Mouse (Mus musculus) cortical plate, adult 2 months (tissue): Measurements from ENCODE around the gene Ppp1cb. TPM values are rescaled to one million over a fixed set of nuclear protein-coding genes. Genes with fewer than 3 reads are reported as not detected.
A peak's percentile ranks its signal among the peaks of the same experiment; 100 is the strongest.

Experiments
- H3K27ac ChIP-seq: fragments of 200-500 bp; 2 replicates; pipeline ENCODE4 v1.5.1; 2012; ENCODE audit warnings: low read length, control low read depth, inconsistent platforms; ENCODE audit not compliant: insufficient read depth
- H3K4me1 ChIP-seq: fragments of 200-500 bp; 2 replicates; pipeline ENCODE4 v1.6.1; 2011; ENCODE audit warnings: low read length; ENCODE audit not compliant: control insufficient read depth, insufficient read depth
- H3K4me3 ChIP-seq: fragments of 200-500 bp; 2 replicates; pipeline ENCODE4 v1.5.1; 2011; ENCODE audit warnings: mild to moderate bottlenecking, low read length, control low read depth; ENCODE audit not compliant: insufficient read depth
- CTCF ChIP-seq: fragments of 200-500 bp; IDR thresholded peaks from 2 replicates; pipeline ENCODE4 v1.5.1; 2011; ENCODE audit warnings: mild to moderate bottlenecking, control low read depth, low read length; ENCODE audit not compliant: insufficient read depth; ENCODE audit errors: extremely low read depth
- POLR2A ChIP-seq: fragments of 200-500 bp; IDR thresholded peaks from 2 replicates; pipeline ENCODE4 v1.6.1; 2011; ENCODE audit warnings: mild to moderate bottlenecking, low read length, control low read depth; ENCODE audit not compliant: insufficient read depth; ENCODE audit errors: extremely low read depth
- polyA plus RNA-seq: library from polyadenylated mRNA; depleted of rRNA; stranded (reverse); fragments of >200 nt; gene quantifications from 2 replicates; pipeline ENCODE4 v1.2.3, GENCODE M21; 2012; rRNA removed

The Ppp1cb gene
- polyA plus RNA-seq, 1 experiment, result 252 TPM

- Histone ChIP-seq H3K4me1 (peaks cover 6% of the 10 kb centered on the region), H3K27ac (no peak overlapping the region), H3K4me3 (no peak overlapping the region)
- TF ChIP-seq POLR2A (no peak), CTCF (no peak)
Measured at GRCm38 (mm10) chr5:32476501-32476900, 17.9 kb downstream of the Ppp1cb start.

GRCm38 (mm10) chr5:32478972-32479371 lies 20.3 kb downstream of the Ppp1cb start:
- TF ChIP-seq POLR2A (no peak), CTCF (no peak)
- Histone ChIP-seq H3K4me3 (no peak overlapping the region), H3K27ac (no peak overlapping the region)

GRCm38 (mm10) chr5:32485430-32485829 lies 26.8 kb downstream of the Ppp1cb start:
- Histone ChIP-seq H3K4me3 (no peak overlapping the region), H3K27ac (no peak overlapping the region), H3K4me1 (no peaks in the 10 kb centered on the region)
- no peak for TF ChIP-seq POLR2A
- no peak for TF ChIP-seq CTCF

More at GRCm38 (mm10) chr5:32478972-32479371, 20.3 kb downstream of the Ppp1cb start:
- peaks cover 6% of the 10 kb centered on the region for H3K4me1 ChIP-seq

- no peak overlapping the region for H3K4me3 ChIP-seq
- H3K27ac ChIP-seq, result no peak overlapping the region
- no peaks in the 10 kb centered on the region for H3K4me1 ChIP-seq
- TF ChIP-seq POLR2A (no peak), CTCF (no peak)
Measured at GRCm38 (mm10) chr5:32488044-32488443, 29.4 kb downstream of the Ppp1cb start.

GRCm38 (mm10) chr5:32494084-32494700 lies 35.5 kb downstream of the Ppp1cb start:
- TF ChIP-seq POLR2A, result no peak
- no peak for TF ChIP-seq CTCF
- no peak overlapping the region for H3K27ac ChIP-seq
- no peaks in the 10 kb centered on the region; the same call in 1 of the 2 replicates for H3K4me1 ChIP-seq
- H3K4me3 ChIP-seq, result no peak overlapping the region

GRCm38 (mm10) chr5:32508766-32509165 lies 50.1 kb downstream of the Ppp1cb start:
- TF ChIP-seq POLR2A, result no peak
- no peak for TF ChIP-seq CTCF
- Histone ChIP-seq H3K4me1 (peaks cover 1% of the 10 kb centered on the region; the same call in 1 of the 2 replicates), H3K27ac (no peak overlapping the region), H3K4me3 (no peak overlapping the region)

- H3K4me1 ChIP-seq, result no peaks in the 10 kb centered on the region
- TF ChIP-seq POLR2A (no peak), CTCF (peak; percentile 62)
- H3K27ac ChIP-seq, result no peak overlapping the region
- no peak overlapping the region for H3K4me3 ChIP-seq
Measured at GRCm38 (mm10) chr5:32520381-32520780, 61.7 kb downstream of the Ppp1cb start.

GRCm38 (mm10) chr5:32549449-32549848 lies 90.8 kb downstream of the Ppp1cb start:
- H3K4me1 ChIP-seq, result no peaks in the 10 kb centered on the region
- no peak overlapping the region for H3K27ac ChIP-seq
- no peak overlapping the region for H3K4me3 ChIP-seq
- TF ChIP-seq POLR2A, result no peak
- TF ChIP-seq CTCF, result no peak

- no peak for TF ChIP-seq POLR2A
- no peak for TF ChIP-seq CTCF
- H3K4me3 ChIP-seq, result no peak overlapping the region
- H3K4me1 ChIP-seq, result no peaks in the 10 kb centered on the region
- no peak overlapping the region for H3K27ac ChIP-seq
Measured at GRCm38 (mm10) chr5:32564697-32565096, 106.1 kb downstream of the Ppp1cb start.

Other genes starting within 250 kb of the Ppp1cb start
- gene Plb1, start 226.1 kb upstream of the Ppp1cb start, polyA plus RNA-seq, result 3.6 and 5.0 TPM in 2 replicates
- gene Yes1, start 152.3 kb downstream of the Ppp1cb start, polyA plus RNA-seq, result 5.7 TPM in 2 replicates